Mouse (Mus musculus) G1E (cell line): ENCODE measurements around the gene Serpinb6b. TPM values are rescaled to one million over a fixed set of nuclear protein-coding genes. Genes with fewer than 3 reads are reported as not detected.

Source experiments
- ATAC-seq: 2 replicates; pipeline ENCODE4 v1.8.0; 2016; ENCODE audit warnings: mild to moderate bottlenecking; ENCODE audit not compliant: insufficient number of reproducible peaks, poor library complexity, low FRiP score, severe bottlenecking; ENCODE audit errors: extremely low read depth
- DNase-seq: peaks from one replicate; pipeline ENCODE4 v3.0.0; 2012; ENCODE audit warnings: low spot score
- H3K27me3 ChIP-seq: 2 replicates; pipeline ENCODE4 v1.6.1; 2012; ENCODE audit warnings: mild to moderate bottlenecking, low read length, inconsistent platforms; ENCODE audit not compliant: insufficient read depth
- H3K36me3 ChIP-seq: replicated peaks from 2 replicates; pipeline ENCODE3; 2012; ENCODE audit warnings: mild to moderate bottlenecking, inconsistent platforms
- H3K4me1 ChIP-seq: 2 replicates; pipeline ENCODE4 v1.6.1; 2012; ENCODE audit warnings: low read depth, low read length, inconsistent platforms, mixed read lengths; ENCODE audit not compliant: insufficient read depth
- H3K4me3 ChIP-seq: 2 replicates; pipeline ENCODE4 v1.5.1; 2012; ENCODE audit warnings: low read depth, mild to moderate bottlenecking, inconsistent platforms, low read length, moderate library complexity, mixed read lengths
- H3K9me3 ChIP-seq: replicated peaks from 2 replicates; pipeline ENCODE4 v1.6.1; 2012; ENCODE audit warnings: inconsistent platforms
- CTCF ChIP-seq: IDR thresholded peaks from 2 replicates; pipeline ENCODE4 v1.5.1; 2012; ENCODE audit warnings: low read depth, low read length, inconsistent platforms, mixed read lengths
- GATA1 ChIP-seq: IDR thresholded peaks from 2 replicates; pipeline ENCODE4 v1.6.1; 2012; ENCODE audit warnings: borderline replicate concordance, low read length, inconsistent platforms, mixed read lengths
- GATA2 ChIP-seq: IDR thresholded peaks from 2 replicates; pipeline ENCODE4 v1.6.1; 2012; ENCODE audit warnings: low read depth, low read length, inconsistent platforms, borderline replicate concordance
- POLR2AphosphoS5 ChIP-seq: IDR thresholded peaks from 2 replicates; pipeline ENCODE4 v1.6.1; 2012; ENCODE audit warnings: low read depth, low read length, inconsistent platforms; ENCODE audit not compliant: insufficient replicate concordance
- TAL1 ChIP-seq: conservative IDR thresholded peaks from 2 replicates; pipeline ENCODE4 v1.6.1; 2012; ENCODE audit warnings: low read depth, low read length, inconsistent platforms, mixed read lengths
- polyA plus RNA-seq: library from polyadenylated mRNA; stranded (reverse); fragments of >175 nt; gene quantifications from 2 replicates; pipeline ENCODE4 v1.2.3, GENCODE M21; 2012
- total RNA-seq, 2 experiments: library from RNA; stranded (forward) in 1 of 2; stranded (reverse) in 1 of 2; fragments of 200-1000 nt in 1 of 2; fragments of >200 nt in 1 of 2; fragmentation: Nextera tagmentation in 1 of 2; gene quantifications; 2 replicates each; pipeline ENCODE4 v1.2.3; 2014 to 2017

The Serpinb6b gene
- total and polyA plus RNA-seq, 3 experiments: 0.05 TPM; not detected in 2

DNA sequence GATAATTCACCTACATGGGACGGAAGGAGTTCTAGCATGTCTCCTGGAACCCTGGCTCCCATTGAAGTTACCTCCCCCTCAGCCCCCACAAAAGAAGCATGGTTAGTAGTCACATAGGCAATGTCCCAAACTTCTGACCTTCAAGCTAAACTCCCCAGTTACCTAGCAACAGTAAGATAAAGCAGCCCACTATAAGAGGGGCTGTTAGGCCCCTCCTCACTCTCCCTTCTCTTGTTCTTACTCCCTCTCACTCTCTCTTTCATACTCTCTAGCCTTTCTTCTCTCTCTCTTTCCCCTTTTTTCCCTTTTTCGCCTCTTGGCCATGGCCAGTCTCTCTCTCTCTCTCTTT, 28.9 kb downstream of the Serpinb6b start:
- Histone ChIP-seq H3K4me1 (peaks cover 5% of the 10 kb centered on the region), H3K27me3 (peaks cover 11% of the 10 kb centered on the region), H3K4me3 (no peak overlapping the region), H3K36me3 (no peaks in the 10 kb centered on the region), H3K9me3 (no peaks in the 10 kb centered on the region)
- TF ChIP-seq POLR2AphosphoS5 (no peak), GATA1 (no peak), CTCF (no peak), GATA2 (no peak), TAL1 (no peak)
- DNase-seq (no peak), ATAC-seq (no peak)

DNA sequence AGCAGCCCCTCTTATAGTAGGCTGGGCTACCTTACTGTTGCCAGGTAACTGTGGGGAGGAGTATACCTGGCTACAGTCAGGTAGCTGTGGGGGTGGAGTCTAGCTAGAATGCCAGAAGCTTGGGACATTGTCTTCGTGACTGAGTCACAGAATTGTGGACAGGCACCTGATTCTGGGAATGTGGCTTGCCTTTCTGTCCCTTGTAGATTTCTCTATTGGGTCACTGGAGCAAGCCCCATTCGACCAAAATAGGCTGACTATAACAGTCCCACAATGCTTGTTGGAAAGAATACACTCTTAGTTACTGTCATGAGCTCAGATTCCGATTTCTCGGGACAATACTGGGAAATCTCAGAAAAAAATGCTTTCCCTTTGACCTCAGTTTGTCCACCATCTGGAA, 30.0 kb downstream of the Serpinb6b start:
- ATAC-seq (no peak), DNase-seq (no peak)
- Histone ChIP-seq H3K36me3 (no peaks in the 10 kb centered on the region), H3K27me3 (peaks cover 8% of the 10 kb centered on the region), H3K4me1 (peaks cover 5% of the 10 kb centered on the region), H3K9me3 (no peaks in the 10 kb centered on the region), H3K4me3 (no peak overlapping the region)
- TF ChIP-seq POLR2AphosphoS5 (no peak), GATA2 (no peak), TAL1 (no peak), CTCF (no peak), GATA1 (no peak)

DNA sequence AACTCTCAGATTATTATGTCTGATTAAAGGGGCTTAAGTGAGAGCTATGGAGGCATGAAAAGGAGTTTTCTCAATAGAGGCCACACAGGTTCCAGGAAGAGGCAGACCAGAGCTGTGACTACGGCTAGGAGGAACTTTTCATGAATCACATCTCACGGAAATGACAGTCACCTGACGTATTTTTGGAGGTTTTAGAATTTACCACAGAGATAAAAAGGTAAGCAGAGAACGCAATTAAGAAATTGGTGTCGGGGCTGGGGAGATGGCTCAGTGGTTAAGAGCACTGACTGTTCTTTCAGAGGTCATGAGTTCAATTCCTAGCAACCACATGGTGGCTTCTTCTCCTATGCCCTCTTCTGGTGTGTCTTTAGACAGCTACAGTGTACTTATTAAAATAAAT, 36.3 kb downstream of the Serpinb6b start:
- TF ChIP-seq CTCF: no peak
- no peak for TF ChIP-seq POLR2AphosphoS5
- TF ChIP-seq GATA2: no peak
- TF ChIP-seq TAL1: no peak
- no peak for TF ChIP-seq GATA1
- Histone ChIP-seq H3K4me1 (peaks cover 30% of the 10 kb centered on the region), H3K4me3 (no peak overlapping the region), H3K9me3 (no peaks in the 10 kb centered on the region), H3K27me3 (no peaks in the 10 kb centered on the region), H3K36me3 (no peaks in the 10 kb centered on the region)
- DNase-seq (no peak), ATAC-seq (no peak)

DNA sequence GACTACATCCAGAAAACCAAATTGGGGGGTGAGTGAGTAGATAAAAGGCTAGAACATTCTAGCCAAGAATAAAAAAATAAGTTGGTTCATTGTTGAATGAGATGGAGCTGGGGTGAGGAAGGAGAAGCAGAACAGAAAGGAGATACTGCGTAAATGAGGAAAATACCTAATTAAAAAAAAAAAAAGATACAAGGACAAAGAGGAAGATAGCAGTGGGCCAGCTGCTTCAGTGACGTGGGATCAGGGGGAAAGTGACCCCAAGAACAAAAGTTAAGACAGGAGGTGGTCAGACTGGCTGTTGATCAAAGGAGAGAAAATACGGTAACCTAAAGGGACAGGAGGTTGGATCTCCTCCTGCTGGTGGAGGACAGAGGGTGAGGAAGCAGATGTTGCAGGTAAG, 37.9 kb downstream of the Serpinb6b start, which contains the start of gene Serpinb9:
Gene Serpinb9, plus strand, starts transcription at position 301 of the 400 bp plus-strand sequence.
- H3K4me3 ChIP-seq: peak within 1 kb of the TSS; percentile 71
- peaks cover 30% of the 10 kb centered on the region for H3K4me1 ChIP-seq
- no peaks in the 10 kb centered on the region for H3K27me3 ChIP-seq
- DNase-seq (no peak), ATAC-seq (no peak)
- H3K36me3 ChIP-seq: no peaks in the 10 kb centered on the region
- no peaks in the 10 kb centered on the region for H3K9me3 ChIP-seq
- TF ChIP-seq CTCF (no peak), POLR2AphosphoS5 (no peak), GATA1 (no peak), TAL1 (no peak), GATA2 (no peak)

DNA sequence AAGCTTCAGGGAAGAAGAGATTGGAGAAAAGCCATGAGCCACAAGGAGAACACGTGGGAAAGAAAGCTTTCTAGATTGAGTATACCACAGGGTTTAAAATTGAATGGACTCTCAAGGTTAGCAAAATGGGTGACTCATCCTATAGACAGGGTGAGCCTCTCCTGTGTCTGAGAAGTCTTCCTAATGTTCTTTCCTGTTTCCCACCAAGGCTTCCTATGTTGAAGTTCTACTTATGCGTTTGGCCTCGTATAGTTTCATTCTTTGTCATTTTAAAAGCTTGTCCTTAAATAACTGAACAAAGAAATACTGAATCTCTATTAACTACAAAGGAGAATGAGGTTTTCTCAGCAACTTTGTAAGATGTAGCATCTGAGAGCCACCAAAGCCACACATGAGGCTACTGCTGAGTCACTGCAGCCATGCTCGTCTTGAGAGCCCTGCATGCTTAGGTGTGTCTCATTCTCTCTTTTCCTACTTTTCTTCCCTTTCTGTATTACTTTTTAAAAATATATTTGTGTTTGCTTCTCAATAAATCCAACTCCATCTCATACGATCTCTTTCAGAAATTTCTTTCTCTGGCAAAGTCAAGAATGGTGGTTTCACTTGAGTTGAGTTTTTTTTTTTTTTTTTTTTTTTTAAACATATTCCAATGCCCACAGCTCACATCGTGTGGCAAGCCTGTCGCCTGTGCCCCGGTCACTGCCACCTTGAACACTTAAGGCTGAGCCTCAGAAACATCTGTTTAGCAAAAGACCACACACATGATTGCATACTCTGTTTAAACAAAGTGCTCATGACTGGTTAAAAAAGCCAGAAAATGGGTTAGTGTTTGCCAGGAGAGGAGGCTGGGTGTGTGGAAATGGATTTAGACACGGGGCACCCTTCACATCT, 38.8 kb downstream of the Serpinb6b start:
- Histone ChIP-seq H3K4me3 (peak overlapping the region; percentile 71), H3K4me1 (peaks cover 30% of the 10 kb centered on the region), H3K36me3 (no peaks in the 10 kb centered on the region), H3K9me3 (no peaks in the 10 kb centered on the region), H3K27me3 (no peaks in the 10 kb centered on the region)
- DNase-seq: no peak
- TF ChIP-seq TAL1 (no peak), GATA2 (no peak), GATA1 (no peak), POLR2AphosphoS5 (no peak), CTCF (no peak)
- ATAC-seq: no peak

DNA sequence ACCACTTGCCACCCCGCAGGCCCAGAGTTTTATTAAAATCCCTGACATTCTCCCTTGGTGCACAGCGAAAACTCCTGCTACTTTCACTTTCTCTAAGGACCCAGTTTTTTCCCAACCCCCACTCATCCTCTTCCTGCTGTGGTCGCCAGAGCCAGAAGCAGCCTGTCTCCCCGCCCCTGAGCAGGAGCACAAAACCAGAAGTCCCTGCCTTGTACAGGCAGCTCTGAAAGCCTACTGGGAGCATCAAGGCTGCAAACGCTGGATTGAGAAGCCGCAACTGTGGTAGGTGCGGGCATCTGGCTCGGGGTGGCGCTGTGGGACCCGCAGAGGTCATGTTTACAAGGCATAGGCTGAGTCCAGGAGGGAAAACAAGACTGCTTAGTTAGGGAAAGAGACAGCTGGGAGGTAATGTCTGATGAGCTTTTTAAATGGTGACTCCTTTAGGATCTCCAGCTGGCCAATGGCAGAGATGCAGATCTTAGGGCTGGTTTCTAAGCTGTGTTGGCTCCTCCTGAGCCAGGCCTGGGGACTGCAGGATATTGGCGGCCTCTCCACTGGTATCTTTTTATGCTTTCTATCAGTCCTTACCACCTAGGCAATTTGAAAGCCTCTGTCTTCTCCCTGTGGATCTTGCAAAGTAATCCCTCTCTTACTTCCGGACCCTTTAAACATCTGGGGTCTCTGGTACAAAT, 39.6 kb downstream of the Serpinb6b start:
- H3K36me3 ChIP-seq: no peaks in the 10 kb centered on the region
- no peaks in the 10 kb centered on the region for H3K9me3 ChIP-seq
- H3K4me3 ChIP-seq: peak overlapping the region; percentile 71
- TF ChIP-seq TAL1 (no peak), GATA1 (no peak), CTCF (peak; percentile 50; the same call in 1 of the 2 replicates), GATA2 (no peak)
- H3K27me3 ChIP-seq: no peaks in the 10 kb centered on the region
- peaks cover 30% of the 10 kb centered on the region for H3K4me1 ChIP-seq
- peak; percentile 72 for ATAC-seq
- peak; percentile 52 for DNase-seq
